Mouse (Mus musculus) left cerebral cortex, postnatal 10 days (tissue): ENCODE results near the gene Olfr549. TPM values are rescaled to one million over a fixed set of nuclear protein-coding genes. Genes with fewer than 3 reads are reported as not detected.

Experiments
- DNase-seq, 2 experiments: peaks; one replicate each; pipeline ENCODE4 v3.0.0; 2021 to 2022; ENCODE audit warnings: low spot score in 2 of 2, mixed read lengths in 1 of 2; ENCODE audit errors: extremely low spot score in 1 of 2
- intact Hi-C: fragments of 180-260 bp; cut with DNase I; formaldehyde crosslinking; loops from one replicate; pipeline ENCODE4 v1.15.1; 2025
- total RNA-seq, 2 experiments: library from RNA; stranded (reverse); gene quantifications; 2 replicates each; pipeline ENCODE4 v1.2.3; 2021

Gene Olfr549
- total RNA-seq, 2 experiments from 2014 or later, result not detected

- DNase-seq, result no peak
- intact Hi-C loops, result no loop called here
These were observed 21.5 kb downstream of the Olfr549 start, which contains the start of gene Olfr550 for GRCm38 (mm10) chr7:102571142-102571541. Gene Olfr550 (plus strand): TSS chr7:102571442.

GRCm38 (mm10) chr7:102573174-102573830 lies 23.6 kb downstream of the Olfr549 start:
- DNase-seq, result no peak
- intact Hi-C loops, result no loop called here

DNA sequence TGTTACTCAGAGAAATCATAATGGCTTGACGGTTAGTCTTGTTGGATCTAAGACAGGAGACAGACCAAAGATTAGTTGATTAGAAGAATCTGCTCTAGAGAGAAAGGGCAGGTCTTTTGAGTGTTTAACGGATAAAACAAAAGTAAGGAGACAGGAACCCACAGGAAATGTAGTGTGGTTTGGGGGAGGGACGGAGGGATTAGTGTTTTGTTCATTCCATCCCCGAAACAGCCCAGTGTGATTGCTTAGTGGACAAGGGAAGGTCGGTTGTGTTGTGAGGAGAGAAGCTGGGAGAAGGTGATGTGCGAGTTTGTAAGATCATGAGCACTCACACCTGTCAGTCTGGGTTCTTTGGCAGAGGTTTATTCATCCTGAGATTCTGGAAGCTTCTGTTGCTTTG lies 26.3 kb downstream of the Olfr549 start:
- intact Hi-C loops, result no loop called here
- no peak for DNase-seq

GRCm38 (mm10) chr7:102591786-102592185 lies 42.1 kb downstream of the Olfr549 start, which contains the start of gene Olfr551:
Gene Olfr551 (minus strand): TSS chr7:102591886.
- DNase-seq, result no peak
- intact Hi-C loops, result no loop called here

GRCm38 (mm10) chr7:102597378-102598031 lies 47.8 kb downstream of the Olfr549 start, which contains the start of gene Olfr552:
Gene Olfr552 (plus strand): TSS chr7:102597770.
- intact Hi-C loops, result no loop called here
- no peak for DNase-seq

Other genes starting within 250 kb of the Olfr549 start
- gene Rrm1, start 108.2 kb upstream of the Olfr549 start, total RNA-seq, result 10 to 100 TPM; 14.5 TPM
- gene Olfr543, start 68.2 kb upstream of the Olfr549 start, total RNA-seq, result not detected
- not detected for gene Olfr544, start 61.6 kb upstream of the Olfr549 start, total RNA-seq
- not detected for gene Olfr545, start 50.3 kb upstream of the Olfr549 start, total RNA-seq
- not detected for gene Olfr547, start 15.1 kb upstream of the Olfr549 start, total RNA-seq
- gene Olfr548-ps1, start 9.0 kb upstream of the Olfr549 start, total RNA-seq, result not detected
- 1 to 10 TPM; 1.8 to 2.9 TPM for gene Trim21, start 15.6 kb downstream of the Olfr549 start, total RNA-seq
- under 1 TPM; 0.24 to 0.51 TPM for gene Olfr550, start 21.6 kb downstream of the Olfr549 start, total RNA-seq
- gene Olfr551, start 42.0 kb downstream of the Olfr549 start, total RNA-seq, result not detected
- gene Olfr552, start 47.9 kb downstream of the Olfr549 start, total RNA-seq, result not detected
- gene Olfr553, start 68.3 kb downstream of the Olfr549 start, total RNA-seq, result not detected
- not detected for gene Olfr554, start 88.6 kb downstream of the Olfr549 start, total RNA-seq
- not detected for gene Olfr555, start 109.0 kb downstream of the Olfr549 start, total RNA-seq
- gene Olfr556, start 115.0 kb downstream of the Olfr549 start, total RNA-seq, result not detected
- 1 to 10 TPM; 4.9 to 5.4 TPM for gene Trim68, start 137.5 kb downstream of the Olfr549 start, total RNA-seq
- gene Olfr557, start 146.0 kb downstream of the Olfr549 start, total RNA-seq, result not detected
- gene Olfr558, start 152.3 kb downstream of the Olfr549 start, total RNA-seq, result under 1 TPM; 0.15 to 0.32 TPM
- not detected for gene Olfr33, start 169.2 kb downstream of the Olfr549 start, total RNA-seq
- not detected for gene Olfr559, start 177.6 kb downstream of the Olfr549 start, total RNA-seq
- not detected for gene Olfr560, start 209.5 kb downstream of the Olfr549 start, total RNA-seq
- gene Olfr78, start 209.6 kb downstream of the Olfr549 start, total RNA-seq, result under 1 TPM; 0.51 to 0.55 TPM
- not detected for gene Olfr561, start 221.4 kb downstream of the Olfr549 start, total RNA-seq